Mouse (Mus musculus): Measurements from ENCODE around the gene Pla1a. TPM values are rescaled to one million over a fixed set of nuclear protein-coding genes. Genes with fewer than 3 reads are reported as not detected.
"Not testable (repeated sequence)": the region's sequence is repeated elsewhere in the genome, so short reads cannot be mapped to it uniquely, and the experiment has no call there.

Pla1a gene
- total RNA-seq, 2 experiments from 2014 or later: 1.5 to 2.5 TPM

DNA sequence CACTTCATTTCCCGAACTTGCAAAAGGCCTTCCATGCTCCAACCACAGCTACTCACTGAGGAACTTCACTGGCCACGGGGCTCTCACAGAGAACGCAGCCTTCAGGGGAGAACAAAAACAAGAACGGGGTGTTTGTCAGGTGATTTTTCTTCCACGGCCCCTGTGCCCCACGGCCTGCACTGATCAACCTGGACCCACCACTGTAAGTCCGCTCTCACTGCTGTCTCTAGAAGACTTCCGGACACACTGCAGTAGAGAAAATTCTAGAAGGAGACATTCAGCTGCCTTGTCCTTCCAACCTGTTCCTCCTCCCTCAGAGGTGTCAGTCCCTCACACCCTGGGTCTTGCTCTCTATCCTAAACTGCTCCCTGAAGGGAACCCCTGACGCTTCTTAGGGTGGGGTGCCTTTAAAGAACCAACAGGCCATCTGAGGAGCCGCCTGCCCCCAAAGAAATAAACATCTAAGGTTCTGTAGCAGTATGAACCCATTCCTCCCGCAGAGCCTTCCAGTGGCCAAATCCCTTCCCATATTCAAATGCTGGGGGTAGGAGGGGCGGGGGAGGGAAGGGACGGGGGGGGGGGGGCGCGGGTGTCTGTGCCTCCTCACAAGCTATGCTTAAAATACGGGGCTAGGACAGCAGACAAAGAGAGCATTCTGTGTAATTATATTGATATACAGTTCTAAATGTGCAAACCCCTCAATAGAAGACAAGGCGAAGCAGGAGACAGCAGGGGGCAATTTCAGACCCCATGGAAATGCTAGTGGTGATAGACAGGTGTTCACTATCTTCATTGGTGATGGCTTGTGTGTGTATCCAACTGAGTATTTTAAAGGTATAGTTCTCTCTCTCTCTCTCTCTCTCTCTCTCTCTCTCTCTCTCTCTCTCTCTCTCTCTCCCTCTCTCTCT lies 22.8 kb upstream of the Pla1a start, which contains the start of gene Cd80:
Cd80 (plus strand) TSS at position 51 of the 908 bp plus-strand sequence.
- no peak for TF ChIP-seq CTCF (IDR thresholded peaks at IDR 0.05)
- intact Hi-C loops (cut with DNase I): no loop called here
- Histone ChIP-seq H3K27ac (no peak within 1 kb of the TSS), H3K4me3 (no peak within 1 kb of the TSS)
- no peak for DNase-seq (ENCODE audit: extremely low spot score in 1 of 2, low spot score in 2 of 2)

DNA sequence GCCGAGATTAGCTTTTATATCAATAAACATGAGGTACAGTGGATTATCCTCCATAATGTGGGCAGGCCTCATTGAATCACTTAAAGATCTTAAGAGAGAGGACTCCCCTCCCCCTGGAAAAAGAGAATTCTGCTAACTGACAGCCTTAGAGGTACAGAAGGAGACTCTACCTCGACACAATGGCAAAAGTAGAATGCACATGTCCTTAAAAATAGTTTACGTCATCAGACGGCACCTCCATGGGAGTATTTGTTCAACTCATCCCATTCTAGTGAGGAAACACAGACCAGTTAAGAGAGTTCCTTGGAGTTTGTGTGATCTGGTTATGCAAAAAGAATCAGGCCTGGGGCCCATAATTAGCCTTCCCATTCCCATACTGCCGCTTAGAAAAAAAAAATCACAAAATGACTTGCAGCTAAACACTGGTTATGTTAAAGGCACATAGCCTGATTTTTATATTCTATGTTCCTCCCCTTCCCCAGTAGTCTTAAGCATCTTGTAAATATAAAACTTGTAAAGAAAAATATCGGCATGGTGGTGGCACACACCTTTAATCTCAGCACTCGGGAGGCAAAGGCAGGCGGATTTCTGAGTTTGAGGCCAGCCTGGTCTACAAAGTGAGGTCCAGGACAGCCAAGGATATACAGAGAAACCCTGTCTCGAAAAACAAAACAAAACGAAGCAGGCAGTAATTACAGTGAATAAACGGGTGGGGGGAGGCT lies 21.7 kb upstream of the Pla1a start:
- intact Hi-C loops (cut with DNase I): no loop called here
- no peak for TF ChIP-seq CTCF (IDR thresholded peaks at IDR 0.05)
- Histone ChIP-seq H3K27ac (no peak overlapping the region), H3K4me3 (no peak overlapping the region)
- DNase-seq (ENCODE audit: extremely low spot score in 1 of 2, low spot score in 2 of 2): no peak

DNA sequence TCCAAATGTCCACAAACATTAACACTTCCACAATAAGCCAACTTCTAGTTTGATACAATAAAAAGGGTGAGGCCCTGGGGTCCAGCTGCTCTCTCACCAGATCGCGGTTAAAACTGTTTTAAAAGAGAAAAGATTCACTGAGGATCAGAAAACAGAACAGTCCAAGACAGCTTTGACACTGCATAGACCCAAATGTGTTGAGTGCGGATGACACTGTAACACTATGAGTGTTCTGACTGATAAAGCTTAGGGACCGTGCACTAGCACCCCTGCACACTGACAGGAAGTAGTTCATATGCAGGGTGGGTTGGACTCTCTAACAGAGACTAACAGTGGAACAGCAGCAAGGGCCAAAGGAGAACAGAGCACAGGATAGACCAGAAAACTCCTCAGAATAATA lies 21.0 kb upstream of the Pla1a start:
- DNase-seq (ENCODE audit: extremely low spot score in 1 of 2, low spot score in 2 of 2): no peak
- Histone ChIP-seq H3K4me3 (no peak overlapping the region), H3K27ac (no peak overlapping the region)
- intact Hi-C loops (cut with DNase I): loop anchor here (2.0 kb wide), 2 partner anchors 77 to 107 kb away; partner anchors contain the start of genes Cox17 and Gm21987
- no peak for TF ChIP-seq CTCF (IDR thresholded peaks at IDR 0.05)

GRCm38 (mm10) chr16:38453203-38453553 lies 20.2 kb upstream of the Pla1a start:
- DNase-seq (ENCODE audit: extremely low spot score in 1 of 2, low spot score in 2 of 2): no peak
- TF ChIP-seq CTCF (IDR thresholded peaks at IDR 0.05): no peak
- H3K27ac ChIP-seq: peak overlapping the region; percentile 96
- intact Hi-C loops (cut with DNase I): loop anchor here (2.0 kb wide), 2 partner anchors 76 to 106 kb away; partner anchors contain the start of genes Cox17 and Gm21987
- H3K4me3 ChIP-seq: peak overlapping the region; percentile 98

GRCm38 (mm10) chr16:38452442-38453202 lies 19.7 kb upstream of the Pla1a start, which contains the start of gene Adprh:
Gene Adprh (minus strand): TSS chr16:38452703.
- intact Hi-C loops (cut with DNase I): loop anchor here (2.0 kb wide), 2 partner anchors 76 to 106 kb away; partner anchors contain the start of genes Cox17 and Gm21987
- TF ChIP-seq CTCF (IDR thresholded peaks at IDR 0.05): no peak; the same call in 1 of the 2 replicates
- H3K27ac ChIP-seq: peak within 1 kb of the TSS; percentile 96
- H3K4me3 ChIP-seq: peak within 1 kb of the TSS; percentile 98
- peak; percentile 91 to 93 for DNase-seq (ENCODE audit: extremely low spot score in 1 of 2, low spot score in 2 of 2)

DNA sequence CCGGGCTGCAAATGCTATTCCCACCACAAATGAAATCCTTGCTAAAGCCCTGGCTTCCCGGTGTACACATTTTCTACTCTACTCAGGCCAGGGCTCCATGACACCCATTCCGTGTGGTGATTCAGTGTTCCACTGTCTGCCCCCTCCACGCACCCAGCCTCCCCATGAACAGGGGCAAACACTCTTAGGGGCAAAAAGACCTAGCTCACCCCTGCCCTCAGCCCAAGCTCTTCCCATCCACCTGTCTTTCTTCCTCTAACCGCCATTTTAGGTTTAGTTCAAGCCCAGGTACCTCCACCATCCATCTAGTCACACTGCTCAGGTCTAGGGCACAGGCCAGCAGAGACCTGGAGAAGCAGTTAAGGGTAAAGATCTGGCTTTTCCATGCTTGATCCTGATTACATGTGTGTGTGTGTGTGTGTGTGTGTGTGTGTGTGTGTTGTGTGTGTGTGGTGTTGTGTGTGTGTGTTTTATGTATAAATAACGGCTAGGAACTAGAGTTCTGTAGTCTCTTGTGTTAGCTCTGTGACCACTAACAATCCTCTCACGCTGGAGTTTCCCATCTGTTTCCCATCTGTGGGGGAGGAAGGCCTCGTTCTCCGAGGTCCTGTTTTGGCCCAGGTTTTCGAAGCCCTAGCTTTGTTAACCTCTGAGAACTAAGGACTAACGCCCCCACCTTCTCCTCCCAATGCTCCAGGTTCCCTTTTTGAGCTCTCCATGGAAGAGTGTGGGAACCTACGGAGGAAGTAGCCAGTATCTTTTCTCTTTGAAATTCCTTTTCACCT lies 18.7 kb upstream of the Pla1a start:
- intact Hi-C loops (cut with DNase I): loop anchor here (2.0 kb wide), 2 partner anchors 75 to 105 kb away; partner anchors contain the start of genes Cox17 and Gm21987
- no peak for DNase-seq (ENCODE audit: extremely low spot score in 1 of 2, low spot score in 2 of 2)

DNA sequence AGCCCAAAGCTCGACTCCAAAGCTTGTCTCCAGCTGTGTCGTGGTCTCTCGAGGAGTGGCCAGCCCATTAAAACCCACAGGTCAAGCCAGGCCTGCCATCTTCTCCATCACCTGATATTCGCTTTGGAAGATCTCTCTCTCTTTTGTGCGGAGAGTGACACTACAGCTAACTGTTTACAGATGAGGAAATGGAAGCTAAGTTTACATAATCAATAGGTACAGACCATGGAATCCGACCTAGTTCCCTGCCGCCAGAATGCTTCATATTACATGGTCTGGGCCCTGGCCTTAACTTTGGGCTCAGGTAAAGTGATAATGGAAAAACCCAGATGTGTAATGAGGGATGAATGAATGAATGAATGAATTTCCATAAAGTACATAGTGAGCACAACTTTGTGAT lies 17.8 kb upstream of the Pla1a start:
- intact Hi-C loops (cut with DNase I): no loop called here
- Histone ChIP-seq H3K4me3 (no peak overlapping the region), H3K27ac (no peak overlapping the region)
- DNase-seq (ENCODE audit: extremely low spot score in 1 of 2, low spot score in 2 of 2): no peak
- TF ChIP-seq CTCF (IDR thresholded peaks at IDR 0.05): no peak

More for the DNA sequence above, 18.7 kb upstream of the Pla1a start:
- TF ChIP-seq CTCF (IDR thresholded peaks at IDR 0.05): no peak
- Histone ChIP-seq H3K27ac (peak overlapping the region; percentile 96), H3K4me3 (peak overlapping the region; percentile 98)

- TF ChIP-seq CTCF (IDR thresholded peaks at IDR 0.05): no peak
- no peak overlapping the region for H3K4me3 ChIP-seq
- intact Hi-C loops (cut with DNase I): no loop called here
- no peak overlapping the region for H3K27ac ChIP-seq
- no peak for DNase-seq (ENCODE audit: extremely low spot score in 1 of 2, low spot score in 2 of 2)
Observed at GRCm38 (mm10) chr16:38448458-38448857, 15.5 kb upstream of the Pla1a start.

GRCm38 (mm10) chr16:38447366-38447765 lies 14.4 kb upstream of the Pla1a start:
- no peak overlapping the region for H3K4me3 ChIP-seq
- intact Hi-C loops (cut with DNase I): no loop called here
- no peak for DNase-seq (ENCODE audit: extremely low spot score in 1 of 2, low spot score in 2 of 2)
- H3K27ac ChIP-seq: no peak overlapping the region
- TF ChIP-seq CTCF (IDR thresholded peaks at IDR 0.05): no peak

DNA sequence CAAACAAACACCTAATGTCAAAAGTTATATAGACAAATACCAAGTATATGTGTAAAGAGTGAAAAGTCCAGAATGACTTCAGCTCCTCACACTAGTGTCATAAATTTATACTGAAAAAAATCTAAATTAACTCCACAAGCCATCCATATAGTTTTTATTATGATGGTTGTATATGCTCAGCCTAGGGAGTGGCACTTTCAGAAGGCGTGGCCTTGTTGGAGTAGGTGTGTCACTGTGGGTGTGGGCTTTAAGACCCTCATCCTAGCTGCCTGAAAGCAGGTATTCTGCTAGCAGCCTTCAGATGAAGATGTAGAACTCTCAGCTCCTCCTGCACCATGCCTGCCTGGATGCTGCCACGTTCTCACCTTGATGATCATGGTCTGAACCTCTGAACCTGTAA lies 13.2 kb upstream of the Pla1a start:
- DNase-seq (ENCODE audit: extremely low spot score in 1 of 2, low spot score in 2 of 2); H3K27ac ChIP-seq; intact Hi-C loops (cut with DNase I); H3K4me3 ChIP-seq: not testable (repeated sequence)

DNA sequence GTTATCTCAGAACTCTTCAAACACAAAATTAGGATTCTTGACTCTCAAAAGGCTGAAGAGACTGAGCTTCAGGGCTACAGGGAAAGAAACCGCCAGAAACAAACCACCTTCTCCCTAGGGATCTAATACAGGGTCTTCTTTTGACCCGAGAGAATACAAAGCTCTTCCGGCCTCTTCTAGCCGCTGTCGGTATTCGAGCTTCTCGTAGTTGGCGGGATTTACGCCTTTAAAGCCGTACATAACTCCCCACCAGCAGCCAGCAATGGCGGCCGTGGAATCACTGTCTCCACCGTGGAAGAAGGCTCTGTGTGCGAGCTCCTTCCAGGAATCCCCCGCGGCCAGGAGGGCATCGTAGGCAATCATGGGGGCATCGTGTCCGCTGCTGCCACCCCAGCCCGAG lies 12.6 kb upstream of the Pla1a start:
- no peak for TF ChIP-seq CTCF (IDR thresholded peaks at IDR 0.05)
- DNase-seq (ENCODE audit: extremely low spot score in 1 of 2, low spot score in 2 of 2): no peak
- no peak overlapping the region for H3K27ac ChIP-seq
- intact Hi-C loops (cut with DNase I): no loop called here
- no peak overlapping the region for H3K4me3 ChIP-seq
